Mouse (Mus musculus): ENCODE results near the gene Dok1. TPM values are rescaled to one million over a fixed set of nuclear protein-coding genes. Genes with fewer than 3 reads are reported as not detected.

Gene Dok1
- polyA plus RNA-seq (2014; fragmentation: Illumina TruSeq; extraction: RNeasy Lipid Tissue Mini Kit (QIAGEN cat#74804); ENCODE audit: low read depth, low replicate concordance), result 3.5 TPM

GRCm38 (mm10) chr6:83033249-83034185 is at the start of gene Dok1, which contains the start of gene Loxl3:
Dok1 (minus strand) TSS chr6:83033471.
Loxl3 (plus strand) TSS chr6:83034173.

DNA sequence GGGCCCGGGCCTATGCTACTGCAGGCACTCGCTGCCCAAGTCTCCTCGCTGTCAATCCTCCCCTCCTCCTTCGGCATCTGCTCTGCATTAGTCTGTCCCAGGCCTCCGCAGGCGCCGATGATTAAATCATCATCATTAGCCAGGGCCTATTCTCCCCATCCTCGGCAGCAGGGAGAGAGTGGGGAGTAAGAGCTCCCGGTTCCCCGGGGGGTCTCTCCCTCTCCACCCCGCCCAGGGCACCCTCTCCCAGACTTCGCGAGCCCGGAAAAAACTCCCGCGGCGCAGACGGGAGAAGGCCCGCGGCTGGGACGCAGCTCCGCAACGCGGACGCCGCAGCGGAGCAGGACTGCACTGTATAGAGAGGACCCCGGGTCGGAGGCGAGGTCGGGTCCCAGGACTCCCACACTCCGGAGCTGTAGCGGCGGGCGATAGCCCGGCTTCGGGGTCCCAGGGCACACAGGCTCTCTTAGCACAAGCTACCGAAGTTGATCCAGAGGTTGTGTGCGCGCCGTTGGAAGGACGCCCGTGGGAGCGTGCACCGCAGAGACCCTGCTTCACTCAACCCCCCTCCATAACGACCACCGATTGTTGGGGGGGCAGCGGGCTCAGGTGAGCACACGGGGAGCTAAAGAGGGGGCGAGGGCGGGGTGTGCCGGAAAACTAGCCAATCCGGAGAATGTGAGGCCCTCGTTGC is 44.5 kb upstream of the Dok1 start, which contains the start of gene Pcgf1:
Gene Pcgf1, plus strand, starts transcription at position 240 of the 694 bp plus-strand sequence.

DNA sequence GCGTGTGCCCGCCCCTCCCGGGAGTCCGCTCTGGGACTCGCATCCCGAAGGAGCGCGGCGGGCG is 36.8 kb upstream of the Dok1 start, which contains the start of gene Tlx2:
Gene Tlx2, minus strand, starts transcription at position 47 of the 64 bp plus-strand sequence.

GRCm38 (mm10) chr6:83057790-83058189 is 24.5 kb upstream of the Dok1 start, which contains the start of gene Dqx1:
Dqx1 (plus strand) TSS chr6:83057844.

DNA sequence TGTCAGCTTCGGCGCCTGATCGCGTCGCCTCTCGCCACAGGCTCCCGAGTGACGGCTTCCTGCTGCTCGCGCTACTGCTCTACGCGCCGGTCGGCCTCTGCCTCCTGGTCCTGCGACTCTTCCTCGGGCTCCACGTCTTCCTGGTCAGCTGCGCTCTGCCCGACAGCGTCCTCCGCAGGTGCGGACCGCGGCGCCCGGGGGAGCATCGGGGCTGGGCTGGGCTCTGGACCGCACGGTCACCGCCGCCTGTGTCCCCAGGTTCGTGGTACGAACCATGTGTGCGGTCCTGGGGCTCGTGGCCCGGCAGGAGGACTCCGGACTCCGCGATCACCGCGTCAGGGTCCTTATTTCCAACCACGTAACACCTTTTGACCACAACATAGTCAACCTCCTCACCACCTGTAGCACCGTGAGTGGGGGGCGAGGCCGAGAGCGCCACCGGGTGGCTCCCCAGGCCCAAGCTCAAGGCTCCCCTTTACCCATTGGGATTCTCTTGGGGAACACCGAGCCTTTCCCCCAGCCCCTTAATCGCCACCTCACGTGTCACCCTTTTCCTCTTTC is 21.7 kb upstream of the Dok1 start, which contains the start of gene Htra2:
Gene Htra2, minus strand, starts transcription at position 403 of the 561 bp plus-strand sequence.

GRCm38 (mm10) chr6:83054074-83054851 is 21.0 kb upstream of the Dok1 start, which contains the start of gene Aup1:
Aup1 (plus strand) TSS chr6:83054521.

Other genes starting within 250 kb of the Dok1 start
- 0.34 TPM for gene Sema4f, start 93.7 kb downstream of the Dok1 start, polyA plus RNA-seq (2014; fragmentation: Illumina TruSeq; extraction: RNeasy Lipid Tissue Mini Kit (QIAGEN cat#74804); ENCODE audit: low read depth, low replicate concordance)
- not detected for gene M1ap, start 86.6 kb downstream of the Dok1 start, polyA plus RNA-seq (2014; fragmentation: Illumina TruSeq; extraction: RNeasy Lipid Tissue Mini Kit (QIAGEN cat#74804); ENCODE audit: low read depth, low replicate concordance)
- gene Loxl3, start 702 bp upstream of the Dok1 start, polyA plus RNA-seq (2014; fragmentation: Illumina TruSeq; extraction: RNeasy Lipid Tissue Mini Kit (QIAGEN cat#74804); ENCODE audit: low read depth, low replicate concordance), result 4.9 TPM
- gene Aup1, start 21.1 kb upstream of the Dok1 start, polyA plus RNA-seq (2014; fragmentation: Illumina TruSeq; extraction: RNeasy Lipid Tissue Mini Kit (QIAGEN cat#74804); ENCODE audit: low read depth, low replicate concordance), result 107 TPM
- 41.4 TPM for gene Htra2, start 21.8 kb upstream of the Dok1 start, polyA plus RNA-seq (2014; fragmentation: Illumina TruSeq; extraction: RNeasy Lipid Tissue Mini Kit (QIAGEN cat#74804); ENCODE audit: low read depth, low replicate concordance)
- 1.3 TPM for gene Dqx1, start 24.4 kb upstream of the Dok1 start, polyA plus RNA-seq (2014; fragmentation: Illumina TruSeq; extraction: RNeasy Lipid Tissue Mini Kit (QIAGEN cat#74804); ENCODE audit: low read depth, low replicate concordance)
- gene Tlx2, start 36.8 kb upstream of the Dok1 start, polyA plus RNA-seq (2014; fragmentation: Illumina TruSeq; extraction: RNeasy Lipid Tissue Mini Kit (QIAGEN cat#74804); ENCODE audit: low read depth, low replicate concordance), result not detected
- 10.6 TPM for gene Pcgf1, start 44.4 kb upstream of the Dok1 start, polyA plus RNA-seq (2014; fragmentation: Illumina TruSeq; extraction: RNeasy Lipid Tissue Mini Kit (QIAGEN cat#74804); ENCODE audit: low read depth, low replicate concordance)
- gene Lbx2, start 52.9 kb upstream of the Dok1 start, polyA plus RNA-seq (2014; fragmentation: Illumina TruSeq; extraction: RNeasy Lipid Tissue Mini Kit (QIAGEN cat#74804); ENCODE audit: low read depth, low replicate concordance), result 0.76 TPM
- 0.73 TPM for gene Ccdc142, start 68.1 kb upstream of the Dok1 start, polyA plus RNA-seq (2014; fragmentation: Illumina TruSeq; extraction: RNeasy Lipid Tissue Mini Kit (QIAGEN cat#74804); ENCODE audit: low read depth, low replicate concordance)
- gene Gm42688, start 68.1 kb upstream of the Dok1 start, polyA plus RNA-seq (2014; fragmentation: Illumina TruSeq; extraction: RNeasy Lipid Tissue Mini Kit (QIAGEN cat#74804); ENCODE audit: low read depth, low replicate concordance), result 1.6 TPM
- 134 TPM for gene Mrpl53, start 75.6 kb upstream of the Dok1 start, polyA plus RNA-seq (2014; fragmentation: Illumina TruSeq; extraction: RNeasy Lipid Tissue Mini Kit (QIAGEN cat#74804); ENCODE audit: low read depth, low replicate concordance)
- gene Mogs, start 82.0 kb upstream of the Dok1 start, polyA plus RNA-seq (2014; fragmentation: Illumina TruSeq; extraction: RNeasy Lipid Tissue Mini Kit (QIAGEN cat#74804); ENCODE audit: low read depth, low replicate concordance), result 11.1 TPM
- gene Wbp1, start 88.1 kb upstream of the Dok1 start, polyA plus RNA-seq (2014; fragmentation: Illumina TruSeq; extraction: RNeasy Lipid Tissue Mini Kit (QIAGEN cat#74804); ENCODE audit: low read depth, low replicate concordance), result 77.2 TPM
- 9.5 TPM for gene Ino80b, start 92.0 kb upstream of the Dok1 start, polyA plus RNA-seq (2014; fragmentation: Illumina TruSeq; extraction: RNeasy Lipid Tissue Mini Kit (QIAGEN cat#74804); ENCODE audit: low read depth, low replicate concordance)
- 10.5 TPM for gene Rtkn, start 102.0 kb upstream of the Dok1 start, polyA plus RNA-seq (2014; fragmentation: Illumina TruSeq; extraction: RNeasy Lipid Tissue Mini Kit (QIAGEN cat#74804); ENCODE audit: low read depth, low replicate concordance)
- gene Wdr54, start 122.9 kb upstream of the Dok1 start, polyA plus RNA-seq (2014; fragmentation: Illumina TruSeq; extraction: RNeasy Lipid Tissue Mini Kit (QIAGEN cat#74804); ENCODE audit: low read depth, low replicate concordance), result 1.9 TPM
- not detected for gene 1700003E16Rik, start 122.9 kb upstream of the Dok1 start, polyA plus RNA-seq (2014; fragmentation: Illumina TruSeq; extraction: RNeasy Lipid Tissue Mini Kit (QIAGEN cat#74804); ENCODE audit: low read depth, low replicate concordance)
- 81.2 TPM for gene Dctn1, start 132.4 kb upstream of the Dok1 start, polyA plus RNA-seq (2014; fragmentation: Illumina TruSeq; extraction: RNeasy Lipid Tissue Mini Kit (QIAGEN cat#74804); ENCODE audit: low read depth, low replicate concordance)
- gene Slc4a5, start 186.4 kb upstream of the Dok1 start, polyA plus RNA-seq (2014; fragmentation: Illumina TruSeq; extraction: RNeasy Lipid Tissue Mini Kit (QIAGEN cat#74804); ENCODE audit: low read depth, low replicate concordance), result not detected